Mouse (Mus musculus) spleen, adult 2 months (tissue): Measurements from ENCODE around the gene Acad12.

ENCODE experiments used
- CTCF ChIP-seq: fragments of 200-500 bp; IDR thresholded peaks from 2 replicates; pipeline ENCODE4 v1.5.1; 2011; ENCODE audit warnings: mild to moderate bottlenecking, inconsistent platforms; ENCODE audit not compliant: insufficient read depth, insufficient read length, insufficient replicate concordance; ENCODE audit errors: extremely low read depth
- POLR2A ChIP-seq: fragments of 200-500 bp; IDR thresholded peaks from 2 replicates; pipeline ENCODE4 v1.6.1; 2011; ENCODE audit warnings: low read depth, low read length, inconsistent platforms

- TF ChIP-seq CTCF = no peak
- TF ChIP-seq POLR2A = no peak
Measured at GRCm38 (mm10) chr5:121562436-121562835, 56.3 kb downstream of the Acad12 start.
